8 mouse cellular contexts compared by ENCODE assay signal in genomic region chr9:124423552-124424291, GRCm38 (mm10). TPM values are rescaled to one million over a fixed set of nuclear protein-coding genes. Genes with fewer than 3 reads are reported as not detected.
DNase-seq lines count a peak whose midpoint lies in the region; ATAC-seq and TF ChIP-seq lines count a peak whose summit lies in the region.

No protein-coding gene starts in this region.

- no peaks in the 10 kb centered on the region for H3K36me3 ChIP-seq in CH12.LX (replicated peaks in 1 of 2; ENCODE audit: control insufficient read depth in 1 of 2, insufficient read depth in 1 of 2, low read length in 1 of 2)
- H3K36me3 ChIP-seq in forebrain, embryonic 12.5 days (replicated peaks): no peaks in the 10 kb centered on the region
- no peaks in the 10 kb centered on the region for H3K36me3 ChIP-seq in heart, postnatal 0 days (replicated peaks; ENCODE audit: control insufficient read depth, insufficient read depth, low read length)
- no peaks in the 10 kb centered on the region for H3K36me3 ChIP-seq in liver, embryonic 16.5 days (ENCODE audit: control insufficient read depth, insufficient read depth)
- no peaks in the 10 kb centered on the region for H3K36me3 ChIP-seq in neural tube, embryonic 14.5 days (ENCODE audit: control insufficient read depth, insufficient read depth, low read length)

- H3K9me3 ChIP-seq in CH12.LX (replicated peaks; ENCODE audit: low read length): no peaks in the 10 kb centered on the region
- no peaks in the 10 kb centered on the region for H3K9me3 ChIP-seq in forebrain, embryonic 12.5 days
- no peaks in the 10 kb centered on the region for H3K9me3 ChIP-seq in heart, postnatal 0 days (replicated peaks; ENCODE audit: control insufficient read depth, low read length)
- H3K9me3 ChIP-seq in liver, embryonic 16.5 days (replicated peaks; ENCODE audit: control insufficient read depth, low read length): no peaks in the 10 kb centered on the region
- H3K9me3 ChIP-seq in neural tube, embryonic 14.5 days (ENCODE audit: control insufficient read depth, low read length): no peaks in the 10 kb centered on the region

- H3K9ac ChIP-seq in CH12.LX (ENCODE audit: insufficient read depth, low read depth): peak overlapping the region; percentile 78
- peak overlapping the region; percentile 68 for H3K9ac ChIP-seq in forebrain, embryonic 12.5 days
- H3K9ac ChIP-seq in heart, postnatal 0 days (replicated peaks; ENCODE audit: low read depth, low read length): peak overlapping the region; percentile 72
- H3K9ac ChIP-seq in liver, embryonic 16.5 days (ENCODE audit: low read depth, low read length): peak overlapping the region; percentile 75
- H3K9ac ChIP-seq in neural tube, embryonic 14.5 days (replicated peaks; ENCODE audit: low read depth, low read length): peak overlapping the region; percentile 87

- ATAC-seq in forebrain, embryonic 12.5 days (ENCODE audit: low FRiP score): peak; percentile 75
- ATAC-seq in heart, postnatal 0 days (ENCODE audit: insufficient read depth, low read depth): peak; percentile 62
- ATAC-seq in liver, embryonic 16.5 days (ENCODE audit: low read depth): peak; percentile 66
- ATAC-seq in neural tube, embryonic 14.5 days (ENCODE audit: low read depth): peak; percentile 79

- H3K4me1 ChIP-seq in CH12.LX (ENCODE audit: control insufficient read depth in 1 of 2, insufficient read depth in 2 of 2): no peaks in the 10 kb centered on the region
- H3K4me1 ChIP-seq in forebrain, embryonic 12.5 days: peaks cover 6% of the 10 kb centered on the region; the same call in 1 of the 2 replicates
- H3K4me1 ChIP-seq in heart, postnatal 0 days (ENCODE audit: control insufficient read depth, insufficient read depth): no peaks in the 10 kb centered on the region
- peaks cover 18% of the 10 kb centered on the region for H3K4me1 ChIP-seq in liver, embryonic 16.5 days (ENCODE audit: control insufficient read depth, low read depth, low read length)
- no peaks in the 10 kb centered on the region for H3K4me1 ChIP-seq in neural tube, embryonic 14.5 days (ENCODE audit: control insufficient read depth, insufficient read depth, low read length)

- in situ Hi-C loops in CH12.LX (cut with MboI; ENCODE audit: low pct_ligation_motif_present, low pct_unique_long_range_greater_than_20kb, low sequenced_read_pairs): no loop called here

- H3K27me3 ChIP-seq in CH12.LX (replicated peaks): no peaks in the 10 kb centered on the region
- peaks cover 5% of the 10 kb centered on the region; the same call in 1 of the 2 replicates for H3K27me3 ChIP-seq in forebrain, embryonic 12.5 days
- no peaks in the 10 kb centered on the region for H3K27me3 ChIP-seq in heart, postnatal 0 days (ENCODE audit: control insufficient read depth, insufficient read depth, low read length)
- no peaks in the 10 kb centered on the region for H3K27me3 ChIP-seq in liver, embryonic 16.5 days (ENCODE audit: control insufficient read depth, insufficient read depth, low read depth, low read length)
- H3K27me3 ChIP-seq in neural tube, embryonic 14.5 days (ENCODE audit: control insufficient read depth, insufficient read depth, low read length): no peaks in the 10 kb centered on the region

- no peak for TF ChIP-seq EP300 in CH12.LX (IDR thresholded peaks at IDR 0.05; ENCODE audit: low read length)
- TF ChIP-seq EP300 in heart, postnatal 0 days (IDR thresholded peaks at IDR 0.05; ENCODE audit: low read depth): peak; percentile 88; the same call in 1 of the 2 replicates

- peak overlapping the region; percentile 63 to 83 (median 68) for H3K4me3 ChIP-seq in CH12.LX (replicated peaks in 1 of 3; ENCODE audit: low read depth in 2 of 3, low read length in 2 of 3, poor library complexity in 1 of 3)
- H3K4me3 ChIP-seq in forebrain, embryonic 12.5 days (replicated peaks): peak overlapping the region; percentile 73
- H3K4me3 ChIP-seq in heart, postnatal 0 days (ENCODE audit: low read depth, low read length): peak overlapping the region; percentile 71
- H3K4me3 ChIP-seq in liver, embryonic 16.5 days (ENCODE audit: low read depth, low read length): peak overlapping the region; percentile 80
- H3K4me3 ChIP-seq in neural tube, embryonic 14.5 days (ENCODE audit: low read depth, low read length): peak overlapping the region; percentile 77

- H3K27ac ChIP-seq in CH12.LX (ENCODE audit: insufficient read depth, low read depth): peak overlapping the region; percentile 98
- H3K27ac ChIP-seq in forebrain, embryonic 12.5 days: peak overlapping the region; percentile 99
- peak overlapping the region; percentile 99 for H3K27ac ChIP-seq in heart, postnatal 0 days (ENCODE audit: low read depth)
- peak overlapping the region; percentile 97 for H3K27ac ChIP-seq in liver, embryonic 16.5 days (ENCODE audit: low read length)
- peak overlapping the region; percentile 98 for H3K27ac ChIP-seq in neural tube, embryonic 14.5 days (ENCODE audit: low read depth, low read length)

- under 1% methylated on average over 74 of the region's 74 CpGs for WGBS in forebrain, embryonic 12.5 days
- under 1% methylated on average over 73 of the region's 74 CpGs for WGBS in heart, postnatal 0 days
- WGBS in liver, embryonic 16.5 days (ENCODE audit: insufficient replicate concordance): under 1% methylated on average over 74 of the region's 74 CpGs
- WGBS in neural tube, embryonic 14.5 days: under 1% methylated on average over 73 of the region's 74 CpGs

- TF ChIP-seq RAD21 in CH12.LX (IDR thresholded peaks at IDR 0.05; ENCODE audit: low read depth, low read length): no peak

- TF ChIP-seq CTCF in CH12.LX (conservative IDR thresholded peaks at IDR 0.05 in 1 of 2, IDR thresholded peaks at IDR 0.05 in 1 of 2; ENCODE audit: low read depth in 2 of 2, low read length in 2 of 2): no peak
- TF ChIP-seq CTCF in heart, postnatal 0 days (IDR thresholded peaks at IDR 0.05; ENCODE audit: low read depth): no peak

- peak; percentile 95 for DNase-seq in CH12.LX (ENCODE audit: extremely low read depth)
- peak; percentile 92 for DNase-seq in c-Kit-positive CD71-negative TER-119-negative erythroid progenitor cells, embryonic 14.5 days (ENCODE audit: low read depth)
- DNase-seq in heart, postnatal 0 days (ENCODE audit: low spot score): peak; percentile 99
- DNase-seq in kidney, postnatal 4 days: peak; percentile 99
- peak; percentile 100 for DNase-seq in testis, postnatal 10 days (ENCODE audit: low spot score)

- dilution Hi-C loops in CH12.LX (cut with MboI; ENCODE audit: extremely low pct_ligation_motif_present, extremely low pct_unique_long_range_greater_than_20kb, low sequenced_read_pairs): no loop called here

- H3K79me2 ChIP-seq in CH12.LX (replicated peaks; ENCODE audit: control insufficient read depth, extremely low read depth, insufficient read depth, poor library complexity, severe bottlenecking): no peaks in the 10 kb centered on the region

- TF ChIP-seq POLR2A in CH12.LX (IDR thresholded peaks at IDR 0.05; ENCODE audit: low read depth, low read length): peak; percentile 37

- no peak overlapping the region for H3K4me2 ChIP-seq in CH12.LX (ENCODE audit: insufficient read depth, low read depth, poor library complexity, severe bottlenecking)
- H3K4me2 ChIP-seq in forebrain, embryonic 12.5 days: peak overlapping the region; percentile 60
- H3K4me2 ChIP-seq in heart, postnatal 0 days (ENCODE audit: low read depth, low read length): peak overlapping the region; percentile 84
- H3K4me2 ChIP-seq in liver, embryonic 16.5 days (ENCODE audit: low read depth, low read length): peak overlapping the region; percentile 95
- H3K4me2 ChIP-seq in neural tube, embryonic 14.5 days (ENCODE audit: low read depth, low read length): peak overlapping the region; percentile 53

TF ChIP-seq in CH12.LX, 34 proteins besides CTCF, POLR2A, EP300 and RAD21 (continues in another document):
- TF ChIP-seq MYC (IDR thresholded peaks at IDR 0.05; ENCODE audit: low read depth, low read length): peak; percentile 31; the same call in 1 of the 2 replicates
- TF ChIP-seq JUND (conservative IDR thresholded peaks at IDR 0.05; ENCODE audit: low read depth, low read length): no peak
- TF ChIP-seq TBP (conservative IDR thresholded peaks at IDR 0.05; ENCODE audit: low read depth, low read length): no peak
- TF ChIP-seq BHLHE40 (IDR thresholded peaks at IDR 0.05; ENCODE audit: low read depth, low read length): peak; percentile 89
- no peak; the same call in 1 of the 2 replicates for TF ChIP-seq HCFC1 (IDR thresholded peaks at IDR 0.05; ENCODE audit: low read depth, low read length)
- TF ChIP-seq IRF4 (IDR thresholded peaks at IDR 0.05; ENCODE audit: low read depth, low read length): peak; percentile 68; the same call in 1 of the 2 replicates
- TF ChIP-seq USF1 (IDR thresholded peaks at IDR 0.05; ENCODE audit: low read depth, low read length): peak; percentile 66
- TF ChIP-seq UBTF (IDR thresholded peaks at IDR 0.05; ENCODE audit: low read depth, low read length): no peak
- no peak for TF ChIP-seq NELFE (IDR thresholded peaks at IDR 0.05; ENCODE audit: low read depth, low read length)
- TF ChIP-seq TCF12 (IDR thresholded peaks at IDR 0.05; ENCODE audit: low read depth, low read length): peak; percentile 51; the same call in 1 of the 2 replicates
- TF ChIP-seq KAT2A (IDR thresholded peaks at IDR 0.05; ENCODE audit: insufficient replicate concordance, low read length): 0 out of 2 replicates have a peak, but pooled peaks have one; percentile 48
- no peak for TF ChIP-seq CHD1 (IDR thresholded peaks at IDR 0.05; ENCODE audit: low read depth, low read length)
- TF ChIP-seq ZNF384 (IDR thresholded peaks at IDR 0.05; ENCODE audit: low read depth, low read length): no peak
- no peak for TF ChIP-seq GABPA (IDR thresholded peaks at IDR 0.05; ENCODE audit: insufficient replicate concordance, low read depth, low read length)
- peak; percentile 94 for TF ChIP-seq MXI1 (IDR thresholded peaks at IDR 0.05; ENCODE audit: low read depth, low read length)
- no peak; the same call in 1 of the 2 replicates for TF ChIP-seq USF2 (conservative IDR thresholded peaks at IDR 0.05; ENCODE audit: low read depth, low read length)
- peak; percentile 49; the same call in 1 of the 2 replicates for TF ChIP-seq NRF1 (IDR thresholded peaks at IDR 0.05; ENCODE audit: low read depth, low read length)
- TF ChIP-seq SMC3 (IDR thresholded peaks at IDR 0.05; ENCODE audit: low read depth, low read length): no peak
- TF ChIP-seq SIN3A (IDR thresholded peaks at IDR 0.05; ENCODE audit: low read length): peak; percentile 98

RNA-seq across cellular contexts. Expression of gene Ppp2r3d, which starts 53.0 kb away (rescaled TPM):
- total RNA-seq in CH12.LX (2012; rRNA removed) (34.0 and 47.2 TPM in 2 replicates), CH12.LX (2014; rRNA removed) (21.0 and 24.5 TPM in 2 replicates)
- 62.7 and 66.7 TPM in 2 replicates for polyA plus RNA-seq in CH12.LX (2012; ENCODE audit: insufficient read length, low read depth)
- polyA plus RNA-seq in forebrain, embryonic 12.5 days (2016; fragmentation: Nextera tagmentation; extraction: Ambion mirVana): 160 and 163 TPM in 2 replicates
- total RNA-seq in heart, postnatal 0 days (2014; rRNA removed; ENCODE audit: low replicate concordance): 78.4 and 252 TPM in 2 replicates
- polyA plus RNA-seq in heart, postnatal 0 days (2015; fragmentation: Nextera tagmentation; extraction: Ambion mirVana): 128 and 133 TPM in 2 replicates
- 25.9 and 31.4 TPM in 2 replicates for polyA plus RNA-seq in liver, embryonic 16.5 days (2015; fragmentation: Nextera tagmentation; extraction: Ambion mirVana)
- polyA plus RNA-seq in neural tube, embryonic 14.5 days (2014; fragmentation: Nextera tagmentation; extraction: Ambion mirVana): 137 and 148 TPM in 2 replicates

Comparison
In these comparisons a context has a peak if more than half of its experiments do, and no peak if none do; other contexts are left out.
1. Peak in every context shown above with its lines: DNase-seq, ATAC-seq, H3K4me3 ChIP-seq and H3K27ac ChIP-seq.